Comparison of ENCODE assay signal across 8 mouse cellular contexts in the genomic region with DNA sequence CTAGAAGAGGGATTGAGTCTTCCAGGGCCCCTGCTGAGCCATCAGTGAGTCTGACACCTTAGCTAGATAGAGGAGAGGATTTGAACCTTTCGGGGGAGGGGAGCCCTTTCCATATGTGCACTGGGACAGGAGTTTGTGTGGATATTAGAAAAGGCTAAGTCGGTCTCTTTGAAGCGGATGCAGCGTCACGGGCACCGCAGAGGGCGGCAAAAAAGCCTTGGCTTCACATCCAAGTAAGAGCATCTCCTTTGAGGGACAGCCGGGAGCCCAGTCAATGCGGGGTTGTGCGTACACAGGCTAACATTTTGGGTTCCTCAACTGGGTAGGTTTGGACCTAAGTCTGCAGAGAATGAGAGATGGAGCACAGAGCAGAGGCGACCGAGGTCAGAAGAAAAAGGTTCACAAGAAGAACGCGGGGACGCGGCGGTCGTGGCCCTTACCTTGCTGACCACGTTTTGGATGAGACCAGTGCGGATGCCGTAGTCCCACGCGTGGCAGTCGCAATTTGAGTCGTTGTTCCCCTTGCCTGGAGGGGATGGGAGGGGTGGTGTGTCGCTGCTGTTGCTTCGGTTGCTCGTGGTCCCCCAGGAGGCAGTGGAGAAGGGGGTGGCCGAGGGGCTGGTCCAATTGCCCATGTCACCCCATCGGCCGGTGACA. TPM values are rescaled to one million over a fixed set of nuclear protein-coding genes. Genes with fewer than 3 reads are reported as not detected.
DNase-seq lines count a peak whose midpoint lies in the region; ATAC-seq and TF ChIP-seq lines count a peak whose summit lies in the region.

No protein-coding gene starts in this region.

- H3K4me3 ChIP-seq in lung, embryonic 14.5 days (ENCODE audit: low read depth, low read length): peak overlapping the region; percentile 71

- DNase-seq in urinary bladder, postnatal 25 days (ENCODE audit: low spot score): peak; percentile 23
- DNase-seq in urinary bladder, postnatal 36 days (ENCODE audit: low spot score in 2 of 2): no peak
- DNase-seq in gastrocnemius, postnatal 25 days: peak; percentile 8
- DNase-seq in kidney, postnatal 25 days: peak; percentile 23 to 43
- peak; percentile 31 for DNase-seq in lung, embryonic 14.5 days
- DNase-seq in right cerebral cortex, adult 2 months (ENCODE audit: low spot score in 2 of 2): peak; percentile 39 to 52

- peaks cover 7% of the 10 kb centered on the region; the same call in 1 of the 2 replicates for H3K4me1 ChIP-seq in lung, embryonic 14.5 days (ENCODE audit: insufficient read depth)

- peak; percentile 16; the same call in 1 of the 2 replicates for ATAC-seq in common myeloid progenitor, adult 5-6 weeks (replicated peaks; ENCODE audit: low read depth, poor library complexity, severe bottlenecking)
- peak; percentile 20; the same call in 1 of the 2 replicates for ATAC-seq in lung, embryonic 14.5 days (ENCODE audit: insufficient read depth)
- no peak for ATAC-seq in activated CD4-positive, CD25-positive, alpha-beta regulatory T cell, adult 4 months

- H3K9ac ChIP-seq in lung, embryonic 14.5 days: peak overlapping the region; percentile 76

- no peak for TF ChIP-seq CTCF in lung, embryonic 14.5 days (IDR thresholded peaks at IDR 0.05; ENCODE audit: low read depth)

- no peaks in the 10 kb centered on the region for H3K9me3 ChIP-seq in lung, embryonic 14.5 days (ENCODE audit: low read depth, low read length)

- peaks cover 39% of the 10 kb centered on the region for H3K27me3 ChIP-seq in lung, embryonic 14.5 days (ENCODE audit: insufficient read depth, low read length)

- H3K36me3 ChIP-seq in lung, embryonic 14.5 days (ENCODE audit: insufficient read depth): no peaks in the 10 kb centered on the region

- no peak overlapping the region for H3K27ac ChIP-seq in lung, embryonic 14.5 days (ENCODE audit: low read depth)

- 1% methylated on average over 31 of the region's 31 CpGs for WGBS in lung, embryonic 14.5 days

- peak overlapping the region; percentile 93 for H3K4me2 ChIP-seq in lung, embryonic 14.5 days

RNA-seq across cellular contexts. Expression of a gene that starts 1.1 kb away (rescaled TPM):
- total RNA-seq in common myeloid progenitor, adult 5-6 weeks (2017): 4.6 and 14.1 TPM in 2 replicates
- total RNA-seq in gastrocnemius, postnatal 25 days (2021): 10 to 100 TPM; 11.3 to 14.9 TPM
- polyA plus RNA-seq in lung, embryonic 14.5 days (2014; fragmentation: Nextera tagmentation; extraction: Ambion mirVana): 6.7 and 7.5 TPM in 2 replicates
- under 1 TPM; 0.17 to 0.23 TPM for polyA plus RNA-seq in activated CD4-positive, CD25-positive, alpha-beta regulatory T cell, adult 4 months (2017; shearing (Covaris generic))

Comparison
In these comparisons a context has a peak if more than half of its experiments do, and no peak if none do; other contexts are left out.
1. DNase-seq: peak in urinary bladder, postnatal 25 days (single experiment), gastrocnemius, postnatal 25 days (single experiment), kidney, postnatal 25 days (2 of 2), lung, embryonic 14.5 days (single experiment) and right cerebral cortex, adult 2 months (2 of 2); none in urinary bladder, postnatal 36 days (0 of 2).